Mouse (Mus musculus): ENCODE results near the gene Rere. TPM values are rescaled to one million over a fixed set of nuclear protein-coding genes. Genes with fewer than 3 reads are reported as not detected.

The Rere gene
- total and polyA plus RNA-seq, 3 experiments = 19.3 to 46.4 (median 39.0) TPM

DNA sequence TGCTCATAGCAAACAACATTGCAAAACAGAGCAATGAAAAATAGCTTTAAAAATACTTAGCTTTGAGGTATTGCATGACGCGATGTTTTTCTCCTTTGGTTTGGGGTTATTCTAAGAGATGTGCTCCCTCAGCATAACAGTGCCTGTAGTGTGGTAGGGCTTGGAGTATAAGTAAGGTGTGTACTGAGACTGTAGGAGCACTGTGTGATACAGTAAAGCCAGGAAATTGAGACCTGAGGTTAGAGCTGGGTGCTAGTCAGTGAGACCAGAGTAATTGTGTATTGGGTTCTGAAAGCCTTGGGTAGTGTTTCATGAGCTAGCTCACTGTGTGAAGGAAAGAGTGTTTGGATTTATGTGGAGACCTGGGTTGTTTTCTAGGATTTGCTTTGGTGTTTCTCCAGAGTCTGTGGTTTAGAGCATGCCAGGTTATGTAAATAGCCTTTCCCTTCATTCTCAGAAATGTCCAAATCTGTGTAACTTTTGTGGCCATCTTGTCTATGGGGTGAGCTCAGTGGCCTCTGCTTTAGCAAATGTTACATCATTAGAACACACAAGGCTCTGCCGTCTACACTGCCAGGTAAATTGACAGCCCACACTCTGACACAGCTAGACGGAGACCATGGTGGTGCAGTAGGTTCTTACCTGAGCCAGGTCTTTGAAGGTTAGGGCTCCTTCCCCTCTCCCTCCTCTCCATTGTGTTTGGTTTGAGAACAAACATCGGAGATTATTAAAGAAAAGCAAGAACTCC lies 152.6 kb downstream of the Rere start:
- no peaks in the 10 kb centered on the region for H3K27me3 ChIP-seq (ENCODE audit: control insufficient read depth, insufficient read depth, low read length)
- DNase-seq = no peak
- no peak overlapping the region for H3K4me3 ChIP-seq
- H3K27ac ChIP-seq = no peak overlapping the region
- 94% methylated on average over 5 of the region's 5 CpGs for WGBS
- TF ChIP-seq CTCF (IDR thresholded peaks at IDR 0.05) (no peak), EP300 (IDR thresholded peaks at IDR 0.05; ENCODE audit: insufficient read depth, low read depth, low read length) (no peak), POLR2A (IDR thresholded peaks at IDR 0.05; ENCODE audit: insufficient read depth, low read depth, low read length) (no peak)
- peaks cover 3% of the 10 kb centered on the region; the same call in 1 of the 2 replicates for H3K79me2 ChIP-seq (replicated peaks; ENCODE audit: control insufficient read depth, insufficient read depth, low read length)
- no peaks in the 10 kb centered on the region; the same call in 1 of the 2 replicates for H3K4me1 ChIP-seq (ENCODE audit: control insufficient read depth, insufficient read depth, low read length)
- intact Hi-C loops (cut with DNase I) = no loop called here
- no peak overlapping the region for H3K9ac ChIP-seq (ENCODE audit: low read depth, low read length)
- peaks cover 3% of the 10 kb centered on the region for H3K36me3 ChIP-seq (ENCODE audit: control insufficient read depth, insufficient read depth, low read length)

DNA sequence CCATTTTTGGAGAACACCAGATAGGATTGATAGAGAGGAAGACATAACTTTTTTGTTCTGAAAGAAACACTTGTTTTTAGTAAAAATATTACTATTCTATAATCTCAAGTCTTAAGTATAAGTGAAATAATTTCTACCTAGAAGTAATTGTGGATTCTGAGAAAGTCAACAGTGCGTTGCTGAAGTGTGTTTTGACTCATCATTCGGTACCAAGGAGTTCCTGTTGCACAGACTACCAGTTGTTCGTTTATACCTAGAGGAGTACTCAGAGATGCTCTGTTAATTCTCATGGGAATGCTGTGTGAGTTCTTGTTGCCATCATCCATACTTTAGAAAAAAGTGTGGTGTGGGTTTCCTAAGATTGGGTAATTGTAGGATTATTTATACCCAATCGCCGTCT lies 154.1 kb downstream of the Rere start:
- H3K9ac ChIP-seq (ENCODE audit: low read depth, low read length) = no peak overlapping the region
- H3K27ac ChIP-seq = no peak overlapping the region
- 89% methylated on average over 5 of the region's 5 CpGs for WGBS

DNA sequence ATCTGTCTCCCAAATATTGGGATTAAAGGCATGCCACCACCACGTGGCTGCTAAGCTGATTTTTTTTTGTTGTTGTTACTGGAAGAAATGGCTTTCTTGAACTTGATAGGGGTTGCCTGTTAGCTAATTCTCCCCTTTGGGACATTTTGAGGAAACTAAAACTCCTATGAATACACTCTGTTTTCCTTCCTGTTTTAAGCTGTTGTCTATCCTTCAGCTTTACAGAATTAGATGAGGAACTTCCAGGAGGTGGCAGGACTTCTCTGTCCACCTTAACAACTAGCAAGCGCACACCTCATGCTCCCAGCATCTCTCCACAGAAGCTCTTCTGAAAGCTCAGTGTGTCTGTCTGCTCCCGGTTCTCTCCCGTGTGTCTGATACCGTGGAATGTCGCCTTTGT lies 157.2 kb downstream of the Rere start:
- intact Hi-C loops (cut with DNase I) = no loop called here
- DNase-seq = no peak
- Histone ChIP-seq H3K79me2 (replicated peaks; ENCODE audit: control insufficient read depth, insufficient read depth, low read length) (peaks cover 2% of the 10 kb centered on the region), H3K36me3 (ENCODE audit: control insufficient read depth, insufficient read depth, low read length) (peaks cover 5% of the 10 kb centered on the region), H3K4me3 (no peak overlapping the region), H3K27ac (no peak overlapping the region), H3K4me1 (ENCODE audit: control insufficient read depth, insufficient read depth, low read length) (peaks cover 2% of the 10 kb centered on the region), H3K9ac (ENCODE audit: low read depth, low read length) (no peak overlapping the region), H3K27me3 (ENCODE audit: control insufficient read depth, insufficient read depth, low read length) (no peaks in the 10 kb centered on the region)
- TF ChIP-seq CTCF (IDR thresholded peaks at IDR 0.05) (no peak), EP300 (IDR thresholded peaks at IDR 0.05; ENCODE audit: insufficient read depth, low read depth, low read length) (no peak), POLR2A (IDR thresholded peaks at IDR 0.05; ENCODE audit: insufficient read depth, low read depth, low read length) (no peak)
- WGBS = 69% methylated on average over 6 of the region's 6 CpGs

More for the DNA sequence above, 154.1 kb downstream of the Rere start:
- Histone ChIP-seq H3K36me3 (ENCODE audit: control insufficient read depth, insufficient read depth, low read length) (peaks cover 3% of the 10 kb centered on the region), H3K4me1 (ENCODE audit: control insufficient read depth, insufficient read depth, low read length) (no peaks in the 10 kb centered on the region; the same call in 1 of the 2 replicates), H3K27me3 (ENCODE audit: control insufficient read depth, insufficient read depth, low read length) (no peaks in the 10 kb centered on the region), H3K4me3 (no peak overlapping the region), H3K79me2 (replicated peaks; ENCODE audit: control insufficient read depth, insufficient read depth, low read length) (peaks cover 3% of the 10 kb centered on the region; the same call in 1 of the 2 replicates)
- TF ChIP-seq CTCF (IDR thresholded peaks at IDR 0.05) (no peak), EP300 (IDR thresholded peaks at IDR 0.05; ENCODE audit: insufficient read depth, low read depth, low read length) (no peak), POLR2A (IDR thresholded peaks at IDR 0.05; ENCODE audit: insufficient read depth, low read depth, low read length) (no peak)
- intact Hi-C loops (cut with DNase I) = no loop called here
- DNase-seq = no peak

DNA sequence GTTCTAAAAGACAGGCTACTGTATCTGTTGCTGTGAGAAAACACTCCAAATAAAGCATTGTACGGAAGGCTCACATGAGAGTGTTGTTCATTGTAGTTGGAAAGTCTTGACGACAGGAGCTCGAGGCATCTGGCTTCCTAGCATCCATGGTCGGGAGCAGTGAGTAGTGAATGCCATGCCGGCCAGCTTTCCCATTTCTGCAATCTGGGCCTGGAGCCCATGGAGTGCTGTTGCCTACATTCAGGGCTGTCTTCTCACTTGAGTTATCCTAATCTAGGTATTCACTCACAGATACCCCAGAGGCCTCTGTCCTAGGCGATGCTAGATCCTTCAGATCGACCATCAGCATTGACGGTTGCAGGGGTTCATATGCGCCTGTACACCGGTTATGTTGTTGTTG lies 160.5 kb downstream of the Rere start:
- Histone ChIP-seq H3K4me3 (no peak overlapping the region), H3K9ac (ENCODE audit: low read depth, low read length) (no peak overlapping the region), H3K27me3 (ENCODE audit: control insufficient read depth, insufficient read depth, low read length) (no peaks in the 10 kb centered on the region), H3K79me2 (replicated peaks; ENCODE audit: control insufficient read depth, insufficient read depth, low read length) (no peaks in the 10 kb centered on the region; the same call in none of the 2 replicates), H3K36me3 (ENCODE audit: control insufficient read depth, insufficient read depth, low read length) (peaks cover 5% of the 10 kb centered on the region), H3K27ac (no peak overlapping the region; the same call in 1 of the 2 replicates), H3K4me1 (ENCODE audit: control insufficient read depth, insufficient read depth, low read length) (peaks cover 10% of the 10 kb centered on the region)
- intact Hi-C loops (cut with DNase I) = no loop called here
- 67% methylated on average over 10 of the region's 10 CpGs for WGBS
- no peak for DNase-seq
- no peak for TF ChIP-seq POLR2A (IDR thresholded peaks at IDR 0.05; ENCODE audit: insufficient read depth, low read depth, low read length)
- no peak for TF ChIP-seq EP300 (IDR thresholded peaks at IDR 0.05; ENCODE audit: insufficient read depth, low read depth, low read length)

DNA sequence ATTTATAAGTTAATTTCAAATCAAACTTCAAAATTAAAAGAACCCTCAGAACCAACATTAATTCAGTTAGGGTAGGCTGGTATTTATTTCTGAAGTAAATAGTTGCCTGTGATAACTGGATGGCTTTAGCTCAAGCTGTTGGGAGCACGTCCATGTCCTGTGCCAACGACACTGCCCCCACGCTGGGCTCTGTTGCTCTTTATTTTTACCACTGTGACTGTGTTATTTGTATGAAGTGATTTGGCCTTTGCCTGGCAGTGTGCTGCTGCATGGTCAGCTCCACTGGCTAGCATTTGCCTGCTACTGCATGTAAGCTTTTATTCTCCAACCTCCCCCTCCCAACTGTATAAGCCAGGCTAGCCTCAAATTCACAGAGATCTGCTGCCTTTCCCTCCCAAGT lies 162.6 kb downstream of the Rere start:
- H3K9ac ChIP-seq (ENCODE audit: low read depth, low read length) = no peak overlapping the region
- H3K27ac ChIP-seq = peak overlapping the region; percentile 75
- H3K27me3 ChIP-seq (ENCODE audit: control insufficient read depth, insufficient read depth, low read length) = no peaks in the 10 kb centered on the region
- no peaks in the 10 kb centered on the region; the same call in none of the 2 replicates for H3K79me2 ChIP-seq (replicated peaks; ENCODE audit: control insufficient read depth, insufficient read depth, low read length)
- DNase-seq = peak in 1 of 2 experiments; percentile 57
- H3K4me1 ChIP-seq (ENCODE audit: control insufficient read depth, insufficient read depth, low read length) = peaks cover 10% of the 10 kb centered on the region
- H3K4me3 ChIP-seq = no peak overlapping the region
- peaks cover 5% of the 10 kb centered on the region for H3K36me3 ChIP-seq (ENCODE audit: control insufficient read depth, insufficient read depth, low read length)
- TF ChIP-seq EP300 (IDR thresholded peaks at IDR 0.05; ENCODE audit: insufficient read depth, low read depth, low read length) (0 out of 2 replicates have a peak, but pooled peaks have one; percentile 52), CTCF (IDR thresholded peaks at IDR 0.05) (no peak)
- intact Hi-C loops (cut with DNase I) = no loop called here
- WGBS = 48% methylated on average over 3 of the region's 3 CpGs

DNA sequence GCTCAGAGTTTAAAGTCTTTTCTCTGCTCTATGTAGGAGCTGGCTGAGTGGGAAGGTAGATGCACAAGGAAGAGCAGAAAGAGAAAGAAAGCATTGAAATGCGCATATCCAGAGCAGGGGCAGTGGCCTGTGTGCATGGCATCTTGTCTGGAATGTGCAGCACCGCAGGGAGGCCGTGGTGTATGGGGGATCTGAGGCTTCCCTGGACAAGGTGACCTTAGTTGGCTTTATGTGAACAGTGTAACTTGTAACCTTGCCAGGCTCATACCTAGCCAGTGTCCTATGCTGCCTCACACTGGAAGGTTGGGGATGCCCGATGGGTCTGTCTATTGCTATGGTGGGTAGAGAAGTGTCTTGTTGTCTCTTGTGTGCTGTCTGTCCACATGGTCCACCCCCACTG lies 165.2 kb downstream of the Rere start:
- Histone ChIP-seq H3K27me3 (ENCODE audit: control insufficient read depth, insufficient read depth, low read length) (no peaks in the 10 kb centered on the region), H3K27ac (no peak overlapping the region), H3K4me1 (ENCODE audit: control insufficient read depth, insufficient read depth, low read length) (peaks cover 10% of the 10 kb centered on the region), H3K9ac (ENCODE audit: low read depth, low read length) (no peak overlapping the region), H3K79me2 (replicated peaks; ENCODE audit: control insufficient read depth, insufficient read depth, low read length) (no peaks in the 10 kb centered on the region; the same call in 1 of the 2 replicates), H3K36me3 (ENCODE audit: control insufficient read depth, insufficient read depth, low read length) (peaks cover 5% of the 10 kb centered on the region), H3K4me3 (no peak overlapping the region)
- intact Hi-C loops (cut with DNase I) = no loop called here
- 66% methylated on average over 4 of the region's 4 CpGs for WGBS
- DNase-seq = no peak
- no peak for TF ChIP-seq POLR2A (IDR thresholded peaks at IDR 0.05; ENCODE audit: insufficient read depth, low read depth, low read length)
- TF ChIP-seq EP300 (IDR thresholded peaks at IDR 0.05; ENCODE audit: insufficient read depth, low read depth, low read length) = no peak
- TF ChIP-seq CTCF (IDR thresholded peaks at IDR 0.05) = peak; percentile 41

All from heart, adult 2 months (tissue).